19 mouse cellular contexts compared by ENCODE assay signal in genomic region chr4:105286809-105287208, GRCm38 (mm10).
DNase-seq lines count a peak whose midpoint lies in the region; ATAC-seq lines count a peak whose summit lies in the region.
"Had no signal": no experiment of that assay in that cellular context is flagged by ENCODE, and none has a peak within 500 bp of the region (broad histone marks: within the 10 kb centered on the region; RNA-seq: fewer than 3 reads in every experiment).

No protein-coding gene starts in this region.

- H3K4me3 ChIP-seq in hindbrain, embryonic 10.5 days = no peak overlapping the region
- H3K4me3 ChIP-seq in hindbrain, embryonic 12.5 days = no peak overlapping the region
- H3K4me3 ChIP-seq in lung, embryonic 15.5 days = no peak overlapping the region
- no peak overlapping the region for H3K4me3 ChIP-seq in neural tube, embryonic 11.5 days (ENCODE audit: low read depth, low read length)
- H3K4me3 ChIP-seq in neural tube, embryonic 15.5 days (replicated peaks) = no peak overlapping the region
- no peak overlapping the region for H3K4me3 ChIP-seq in intestine, embryonic 16.5 days (ENCODE audit: low read length)
- H3K4me3 ChIP-seq: embryonic facial prominence, embryonic 12.5 days; heart, embryonic 12.5 days had no signal

- H3K27ac ChIP-seq in hindbrain, embryonic 10.5 days = peak overlapping the region; percentile 70
- no peak overlapping the region for H3K27ac ChIP-seq in hindbrain, embryonic 12.5 days
- H3K27ac ChIP-seq in lung, embryonic 15.5 days = 0 out of 2 replicates have a peak overlapping the region, but pooled peaks have one; percentile 33
- H3K27ac ChIP-seq in neural tube, embryonic 11.5 days (ENCODE audit: low read depth, low read length) = no peak overlapping the region
- H3K27ac ChIP-seq in neural tube, embryonic 15.5 days (replicated peaks) = no peak overlapping the region
- H3K27ac ChIP-seq in intestine, embryonic 16.5 days (ENCODE audit: low read length) = 0 out of 2 replicates have a peak overlapping the region, but pooled peaks have one; percentile 25
- H3K27ac ChIP-seq: embryonic facial prominence, embryonic 12.5 days had no signal

- no peaks in the 10 kb centered on the region for H3K36me3 ChIP-seq in hindbrain, embryonic 10.5 days
- no peaks in the 10 kb centered on the region for H3K36me3 ChIP-seq in hindbrain, embryonic 12.5 days
- H3K36me3 ChIP-seq in lung, embryonic 15.5 days = no peaks in the 10 kb centered on the region
- no peaks in the 10 kb centered on the region for H3K36me3 ChIP-seq in neural tube, embryonic 11.5 days (ENCODE audit: control insufficient read depth, insufficient read depth, low read length)
- H3K36me3 ChIP-seq in neural tube, embryonic 15.5 days = no peaks in the 10 kb centered on the region
- H3K36me3 ChIP-seq in intestine, embryonic 16.5 days (ENCODE audit: control insufficient read depth, insufficient read depth, low read length) = no peaks in the 10 kb centered on the region
- H3K36me3 ChIP-seq: embryonic facial prominence, embryonic 12.5 days; G1E; heart, embryonic 12.5 days had no signal

- H3K27me3 ChIP-seq in hindbrain, embryonic 10.5 days (ENCODE audit: insufficient read depth, poor library complexity, severe bottlenecking) = 0 out of 2 replicates have a peak, but pooled peaks cover 3% of the 10 kb centered on the region
- H3K27me3 ChIP-seq in hindbrain, embryonic 12.5 days = 0 out of 2 replicates have a peak, but pooled peaks cover 6% of the 10 kb centered on the region
- H3K27me3 ChIP-seq in lung, embryonic 15.5 days = no peaks in the 10 kb centered on the region
- no peaks in the 10 kb centered on the region for H3K27me3 ChIP-seq in neural tube, embryonic 11.5 days (ENCODE audit: control insufficient read depth, insufficient read depth, low read length)
- no peaks in the 10 kb centered on the region for H3K27me3 ChIP-seq in neural tube, embryonic 15.5 days (replicated peaks)
- no peaks in the 10 kb centered on the region for H3K27me3 ChIP-seq in intestine, embryonic 16.5 days (replicated peaks; ENCODE audit: control insufficient read depth, insufficient read depth, low read length)
- H3K27me3 ChIP-seq: embryonic facial prominence, embryonic 12.5 days had no signal

- no peak for ATAC-seq in hindbrain, embryonic 12.5 days (ENCODE audit: low FRiP score)
- no peak for ATAC-seq in lung, embryonic 15.5 days (ENCODE audit: borderline replicate concordance, extremely low read depth, low FRiP score, low TSS enrichment)
- no peak for ATAC-seq in neural tube, embryonic 11.5 days (ENCODE audit: insufficient read depth, low FRiP score, low TSS enrichment)
- ATAC-seq in neural tube, embryonic 15.5 days (ENCODE audit: low FRiP score) = no peak
- ATAC-seq in intestine, embryonic 16.5 days = no peak
- ATAC-seq: forebrain, embryonic 14.5 days; hindbrain, embryonic 16.5 days had no signal

- no peak for DNase-seq in hindbrain, embryonic 10.5 days (ENCODE audit: low spot score)
- DNase-seq in lung, postnatal 14 days = no peak
- peak; percentile 8 for DNase-seq in neural tube, embryonic 11.5 days (ENCODE audit: low spot score)
- DNase-seq in thymus, postnatal 25 days = no peak
- DNase-seq: adrenal gland, adult 8-10 months; adrenal gland, postnatal 36 days; cerebellum, adult 2 months; cerebellum, postnatal 10 days; embryo, embryonic 11 days; heart, adult 18-20 months had no signal

- no peaks in the 10 kb centered on the region for H3K9me3 ChIP-seq in hindbrain, embryonic 10.5 days
- no peaks in the 10 kb centered on the region for H3K9me3 ChIP-seq in hindbrain, embryonic 12.5 days (replicated peaks)
- H3K9me3 ChIP-seq in lung, embryonic 15.5 days = no peaks in the 10 kb centered on the region
- H3K9me3 ChIP-seq in neural tube, embryonic 11.5 days (ENCODE audit: control insufficient read depth, low read length) = no peaks in the 10 kb centered on the region
- H3K9me3 ChIP-seq in neural tube, embryonic 15.5 days (replicated peaks) = no peaks in the 10 kb centered on the region
- H3K9me3 ChIP-seq in intestine, embryonic 16.5 days (ENCODE audit: control insufficient read depth, low read length) = no peaks in the 10 kb centered on the region
- H3K9me3 ChIP-seq: embryonic facial prominence, embryonic 12.5 days; heart, embryonic 12.5 days had no signal

- 75% methylated on average over 10 of the region's 10 CpGs for WGBS in hindbrain, embryonic 10.5 days
- 77% methylated on average over 10 of the region's 10 CpGs for WGBS in hindbrain, embryonic 12.5 days
- 53% methylated on average over 10 of the region's 10 CpGs for WGBS in lung, embryonic 15.5 days
- WGBS in neural tube, embryonic 11.5 days = 85% methylated on average over 10 of the region's 10 CpGs
- WGBS in neural tube, embryonic 15.5 days = 89% methylated on average over 10 of the region's 10 CpGs
- WGBS in intestine, embryonic 16.5 days = 48% methylated on average over 10 of the region's 10 CpGs

- H3K4me1 ChIP-seq in hindbrain, embryonic 10.5 days (replicated peaks) = peaks cover 65% of the 10 kb centered on the region
- H3K4me1 ChIP-seq in hindbrain, embryonic 12.5 days = peaks cover 24% of the 10 kb centered on the region
- peaks cover 19% of the 10 kb centered on the region for H3K4me1 ChIP-seq in lung, embryonic 15.5 days
- H3K4me1 ChIP-seq in neural tube, embryonic 11.5 days (ENCODE audit: control insufficient read depth, insufficient read depth, low read length) = peaks cover 17% of the 10 kb centered on the region
- H3K4me1 ChIP-seq in neural tube, embryonic 15.5 days = peaks cover 12% of the 10 kb centered on the region
- peaks cover 17% of the 10 kb centered on the region for H3K4me1 ChIP-seq in intestine, embryonic 16.5 days (ENCODE audit: control insufficient read depth, insufficient read depth, low read length)

- H3K4me2 ChIP-seq in hindbrain, embryonic 12.5 days (replicated peaks) = no peak overlapping the region
- H3K4me2 ChIP-seq in lung, embryonic 15.5 days = no peak overlapping the region
- H3K4me2 ChIP-seq in neural tube, embryonic 11.5 days (ENCODE audit: low read depth) = no peak overlapping the region
- no peak overlapping the region for H3K4me2 ChIP-seq in neural tube, embryonic 15.5 days
- H3K4me2 ChIP-seq in intestine, embryonic 16.5 days (ENCODE audit: low read depth, low read length) = no peak overlapping the region
- H3K4me2 ChIP-seq: embryonic facial prominence, embryonic 12.5 days; heart, embryonic 12.5 days had no signal

- H3K9ac ChIP-seq in hindbrain, embryonic 12.5 days = no peak overlapping the region
- H3K9ac ChIP-seq in lung, embryonic 15.5 days = no peak overlapping the region
- H3K9ac ChIP-seq in neural tube, embryonic 11.5 days (ENCODE audit: low read length) = no peak overlapping the region
- H3K9ac ChIP-seq in neural tube, embryonic 15.5 days (replicated peaks) = no peak overlapping the region
- no peak overlapping the region for H3K9ac ChIP-seq in intestine, embryonic 16.5 days (ENCODE audit: low read depth, low read length)
- H3K9ac ChIP-seq: embryonic facial prominence, embryonic 12.5 days; heart, embryonic 12.5 days had no signal

Comparison
In these comparisons a context has a peak if more than half of its experiments do, and no peak if none do; other contexts are left out.
1. H3K27ac ChIP-seq: peak in hindbrain, embryonic 10.5 days (single experiment), lung, embryonic 15.5 days (single experiment) and intestine, embryonic 16.5 days (single experiment); none in hindbrain, embryonic 12.5 days (single experiment), neural tube, embryonic 11.5 days (single experiment) and neural tube, embryonic 15.5 days (single experiment).